Mouse (Mus musculus) inflammation-experienced regulatory T-cells (primary cell): ENCODE data around the gene Tacr1. TPM values are rescaled to one million over a fixed set of nuclear protein-coding genes. Genes with fewer than 3 reads are reported as not detected.

Source experiments
- polyA plus RNA-seq, 2 experiments: library from polyadenylated mRNA; unstranded; fragments of 100-300 nt; shearing (Covaris generic); gene quantifications; one replicate each; pipeline ENCODE4 v1.2.1; 2017

Gene Tacr1
- polyA plus RNA-seq = not detected

DNA sequence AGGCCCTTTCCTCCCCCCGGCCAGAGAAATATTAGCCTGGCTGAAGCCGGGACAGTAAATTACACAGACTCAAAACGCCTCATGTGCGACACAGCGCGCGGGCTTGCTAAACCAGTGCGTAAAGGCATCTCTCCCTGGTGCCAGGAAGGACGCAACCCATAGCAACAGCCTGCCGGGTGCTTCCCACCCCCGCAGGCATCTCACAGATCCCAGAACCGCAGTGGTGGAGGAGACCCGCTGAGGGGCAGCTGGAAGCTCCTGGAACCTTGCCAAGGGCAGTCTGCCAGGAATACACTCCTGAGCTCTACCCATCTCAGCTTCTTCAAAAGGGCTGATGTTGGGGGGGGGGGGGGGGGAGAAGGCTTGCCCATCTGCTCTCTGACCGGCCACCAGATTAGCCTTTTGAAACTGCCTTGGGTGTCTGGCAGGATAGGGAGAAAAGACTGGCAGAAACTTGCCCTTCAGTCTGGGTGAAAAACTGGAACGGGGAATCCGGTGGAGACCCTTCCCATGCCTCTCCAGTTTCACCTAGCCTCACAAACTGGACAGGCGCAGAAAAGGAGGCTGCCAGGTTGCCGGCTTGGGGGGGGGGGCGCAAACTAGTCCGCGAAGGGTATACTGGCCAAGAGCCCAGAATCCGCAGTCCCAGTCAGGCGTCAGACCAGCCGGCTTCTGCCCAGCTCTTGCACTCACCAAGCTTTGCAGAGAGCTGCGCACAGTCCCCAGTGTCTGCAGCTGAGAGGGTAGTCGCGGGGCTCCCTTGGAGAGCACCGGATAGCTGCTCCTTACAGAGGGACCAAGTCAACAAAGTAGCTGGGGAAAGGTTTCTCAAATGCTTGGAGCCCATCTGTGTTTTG lies at the start of gene Tacr1:
Gene Tacr1, plus strand, starts transcription at position 740 of the 857 bp plus-strand sequence.

